Mouse (Mus musculus) small intestine, adult 2 months (tissue): ENCODE measurements around the gene Tmem37.
A peak's percentile ranks its signal among the peaks of the same experiment; 100 is the strongest.

ENCODE experiments used
- CTCF ChIP-seq: fragments of 200-500 bp; IDR thresholded peaks from 2 replicates; pipeline ENCODE4 v1.5.1; 2012; ENCODE audit warnings: low read depth, mild to moderate bottlenecking, control low read depth, inconsistent platforms, low read length, moderate library complexity, mixed read lengths; ENCODE audit not compliant: insufficient replicate concordance, insufficient read length; ENCODE audit errors: extremely low read depth
- POLR2A ChIP-seq: fragments of 200-500 bp; IDR thresholded peaks from 2 replicates; pipeline ENCODE4 v1.6.1; 2012; ENCODE audit warnings: low read depth, mild to moderate bottlenecking, control low read depth, inconsistent platforms, low read length, moderate library complexity

DNA sequence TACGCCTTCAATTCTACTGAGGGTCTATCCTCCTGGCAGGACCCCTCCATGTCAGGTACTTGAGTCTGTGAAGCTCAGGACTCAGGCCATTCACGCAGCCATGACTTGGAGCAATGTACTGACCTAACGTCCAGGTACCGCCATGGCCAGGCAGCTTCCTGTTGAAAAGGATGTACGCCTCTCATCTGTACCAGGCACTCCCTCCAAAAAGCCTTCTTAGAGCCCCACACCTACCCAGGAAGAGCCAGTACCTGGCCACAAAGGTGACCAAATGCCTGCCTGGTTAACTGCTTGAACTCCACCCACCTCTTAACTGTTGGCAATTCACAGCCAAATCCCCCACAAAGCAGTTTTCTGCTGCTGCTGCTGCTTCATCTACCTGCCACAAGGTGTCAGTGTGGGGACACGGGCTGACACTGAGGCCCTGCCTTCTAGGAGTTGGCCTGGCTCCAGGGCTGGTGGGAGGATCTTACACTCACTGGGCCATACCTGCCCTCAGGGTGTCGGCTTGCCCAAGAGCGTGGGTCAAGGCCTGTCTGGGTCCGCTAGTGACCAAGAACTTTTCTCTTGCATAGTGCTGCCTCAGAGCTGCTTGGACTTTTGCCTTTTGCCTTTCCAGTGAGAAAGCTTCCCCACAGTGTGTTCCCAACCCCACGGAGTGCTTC is 40.9 kb downstream of the Tmem37 start:
- TF ChIP-seq POLR2A (no peak), CTCF (peak; percentile 91; the same call in 1 of the 2 replicates)
